Mouse (Mus musculus): ENCODE measurements around the gene Orc3. TPM values are rescaled to one million over a fixed set of nuclear protein-coding genes. Genes with fewer than 3 reads are reported as not detected.

Orc3 gene
- total RNA-seq (2015; ENCODE audit: low replicate concordance) (23.8 and 25.7 TPM in 2 replicates), total RNA-seq (2017; ENCODE audit: low replicate concordance) (25.9 and 27.4 TPM in 2 replicates)

GRCm38 (mm10) chr4:34614630-34615094 lies at the start of gene Orc3, which contains the start of gene Rars2:
Gene Orc3 (minus strand): TSS chr4:34614944.
Gene Rars2 (plus strand): TSS chr4:34614957.
- peak; percentile 100 for ATAC-seq (replicated peaks; ENCODE audit: low FRiP score, poor library complexity, severe bottlenecking)

DNA sequence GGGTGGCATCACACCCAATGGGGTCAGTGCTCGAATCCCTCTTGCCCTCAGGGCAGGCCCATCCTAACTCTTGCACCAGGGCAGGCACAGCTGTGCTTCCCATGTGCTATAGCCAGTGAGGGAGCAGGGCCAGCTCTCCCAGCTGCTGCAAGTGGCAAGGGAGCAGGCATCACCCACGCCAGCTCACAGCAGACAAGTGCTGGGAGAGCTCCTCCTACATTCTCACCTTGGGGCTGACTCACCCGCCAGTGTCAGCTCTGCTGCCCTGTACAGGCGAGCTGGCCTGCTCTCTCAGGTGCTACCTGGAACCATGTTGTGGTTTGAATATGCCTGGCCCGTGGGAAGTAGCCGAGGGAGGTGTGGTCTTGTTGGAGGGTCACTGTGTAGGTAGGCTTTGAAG lies 47.2 kb upstream of the Orc3 start:
- 0 out of 2 replicates have a peak, but pooled peaks have one; percentile 15 for ATAC-seq (replicated peaks; ENCODE audit: low FRiP score, poor library complexity, severe bottlenecking)

DNA sequence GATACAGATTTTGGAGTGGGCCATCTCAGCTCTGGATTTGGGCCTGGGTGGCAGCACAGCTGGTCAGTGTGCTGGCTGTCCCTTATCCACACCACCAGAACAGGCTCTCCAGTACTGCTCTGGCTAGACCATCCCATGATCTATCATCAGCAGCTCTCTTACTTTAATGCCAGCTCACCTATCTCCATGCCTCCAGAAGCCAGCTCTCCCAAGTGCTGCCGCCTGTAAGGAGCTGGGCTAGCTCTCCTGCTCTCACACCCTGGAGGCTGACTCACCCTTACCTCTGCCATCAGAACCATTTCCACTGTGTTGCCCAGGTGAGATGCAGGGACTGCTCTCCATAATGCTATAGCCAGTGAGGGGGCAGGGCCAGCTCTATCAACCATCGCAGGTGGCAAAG lies 46.8 kb upstream of the Orc3 start:
- no peak for ATAC-seq (replicated peaks; ENCODE audit: low FRiP score, poor library complexity, severe bottlenecking)

GRCm38 (mm10) chr4:34659012-34659411 lies 44.3 kb upstream of the Orc3 start:
- ATAC-seq (replicated peaks; ENCODE audit: low FRiP score, poor library complexity, severe bottlenecking) = no peak

DNA sequence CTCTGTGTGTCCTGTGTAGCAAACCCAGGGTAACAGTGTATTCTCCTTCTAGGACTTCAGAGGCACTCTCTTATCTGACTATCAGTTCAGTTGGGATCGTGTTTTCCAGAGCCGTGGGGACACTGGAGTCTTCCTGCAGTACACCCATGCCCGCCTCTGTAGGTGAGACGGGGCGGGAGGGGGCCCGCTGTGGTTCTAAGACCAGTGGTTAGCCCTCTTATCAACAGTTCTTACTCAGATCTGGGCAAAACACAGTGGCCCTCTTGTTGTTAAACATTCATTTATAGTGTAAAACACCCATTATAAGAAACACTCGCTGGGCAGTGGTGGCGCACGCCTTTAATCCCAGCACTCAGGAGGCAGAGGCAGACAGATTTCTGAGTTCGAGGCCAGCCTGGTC lies 41.4 kb upstream of the Orc3 start:
- ATAC-seq (replicated peaks; ENCODE audit: low FRiP score, poor library complexity, severe bottlenecking) = no peak

DNA sequence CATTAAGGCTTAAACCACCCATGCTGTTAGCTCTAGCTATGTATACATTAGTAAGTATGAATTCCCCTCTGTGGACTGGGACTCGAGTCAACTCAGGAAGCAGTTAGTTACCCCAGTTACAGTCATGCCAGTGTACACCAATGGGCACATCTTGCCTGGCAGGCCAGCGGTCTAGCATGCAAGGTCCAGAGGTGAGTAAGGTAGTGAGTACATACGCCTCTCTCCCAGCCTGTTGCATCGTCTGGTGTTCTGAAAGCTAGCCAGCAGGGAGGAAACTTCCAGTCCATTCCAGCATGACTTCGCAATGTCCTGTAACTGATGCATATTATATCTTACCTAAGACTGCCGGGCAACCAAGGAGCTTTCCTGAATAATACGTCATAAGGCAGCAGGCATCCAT lies 38.4 kb upstream of the Orc3 start:
- no peak for ATAC-seq (replicated peaks; ENCODE audit: low FRiP score, poor library complexity, severe bottlenecking)

GRCm38 (mm10) chr4:34644779-34645178 lies 30.0 kb upstream of the Orc3 start:
- ATAC-seq (replicated peaks; ENCODE audit: low FRiP score, poor library complexity, severe bottlenecking) = no peak

GRCm38 (mm10) chr4:34640731-34641130 lies 26.0 kb upstream of the Orc3 start:
- no peak for ATAC-seq (replicated peaks; ENCODE audit: low FRiP score, poor library complexity, severe bottlenecking)

- ATAC-seq (replicated peaks; ENCODE audit: low FRiP score, poor library complexity, severe bottlenecking) = no peak
Measured at GRCm38 (mm10) chr4:34639745-34640364, 25.1 kb upstream of the Orc3 start.

- no peak for ATAC-seq (replicated peaks; ENCODE audit: low FRiP score, poor library complexity, severe bottlenecking)
Measured at GRCm38 (mm10) chr4:34637851-34638250, 23.1 kb upstream of the Orc3 start.

DNA sequence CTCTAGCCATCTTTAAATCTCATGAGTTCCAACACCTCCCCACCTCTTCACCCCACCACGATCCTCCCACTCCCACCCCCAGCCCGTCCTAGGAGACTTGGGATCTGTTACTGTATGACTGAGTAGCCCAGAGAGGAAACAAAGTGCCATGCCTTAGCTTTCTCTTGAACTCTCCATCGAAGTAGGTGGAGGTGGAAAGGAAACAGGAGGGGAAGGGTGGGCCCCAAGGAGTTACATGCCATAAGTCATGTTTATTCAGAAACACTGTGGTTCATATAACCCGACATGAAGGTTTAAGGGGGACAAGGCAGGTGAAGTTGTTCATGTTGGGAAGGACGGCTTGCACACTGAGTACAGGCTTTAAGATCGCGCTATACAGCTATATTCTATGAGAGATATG lies 22.6 kb upstream of the Orc3 start:
- no peak for ATAC-seq (replicated peaks; ENCODE audit: low FRiP score, poor library complexity, severe bottlenecking)

GRCm38 (mm10) chr4:34636036-34636435 lies 21.3 kb upstream of the Orc3 start:
- no peak for ATAC-seq (replicated peaks; ENCODE audit: low FRiP score, poor library complexity, severe bottlenecking)

DNA sequence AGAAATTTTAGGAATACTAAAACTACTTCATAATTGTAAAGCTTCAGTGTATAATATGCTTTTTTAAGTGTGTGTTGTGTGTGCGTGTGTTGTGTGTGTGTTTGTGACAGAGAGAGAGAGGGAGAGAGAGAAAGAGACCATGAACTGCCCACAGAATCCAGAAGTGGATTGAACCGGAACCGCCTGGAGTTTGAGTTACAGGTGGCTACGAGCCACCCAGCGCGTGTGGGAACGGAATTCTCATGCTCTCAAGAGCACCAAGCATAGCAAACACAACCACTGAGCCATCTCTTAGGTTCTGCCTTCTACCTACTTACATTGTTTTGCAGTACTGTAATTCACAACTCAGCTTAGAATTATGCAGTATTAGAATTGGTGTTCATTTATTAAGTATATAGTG lies 19.4 kb upstream of the Orc3 start:
- ATAC-seq (replicated peaks; ENCODE audit: low FRiP score, poor library complexity, severe bottlenecking) = no peak

GRCm38 (mm10) chr4:34629956-34630355 lies 15.2 kb upstream of the Orc3 start:
- ATAC-seq (replicated peaks; ENCODE audit: low FRiP score, poor library complexity, severe bottlenecking) = no peak

GRCm38 (mm10) chr4:34626401-34626800 lies 11.7 kb upstream of the Orc3 start:
- no peak for ATAC-seq (replicated peaks; ENCODE audit: low FRiP score, poor library complexity, severe bottlenecking)

GRCm38 (mm10) chr4:34625556-34625955 lies 10.8 kb upstream of the Orc3 start:
- ATAC-seq (replicated peaks; ENCODE audit: low FRiP score, poor library complexity, severe bottlenecking) = no peak

GRCm38 (mm10) chr4:34616146-34616545 lies 1.4 kb upstream of the Orc3 start:
- no peak for ATAC-seq (replicated peaks; ENCODE audit: low FRiP score, poor library complexity, severe bottlenecking)

- ATAC-seq (replicated peaks; ENCODE audit: low FRiP score, poor library complexity, severe bottlenecking) = no peak
Measured at GRCm38 (mm10) chr4:34615303-34615702, 559 bp upstream of the Orc3 start.

DNA sequence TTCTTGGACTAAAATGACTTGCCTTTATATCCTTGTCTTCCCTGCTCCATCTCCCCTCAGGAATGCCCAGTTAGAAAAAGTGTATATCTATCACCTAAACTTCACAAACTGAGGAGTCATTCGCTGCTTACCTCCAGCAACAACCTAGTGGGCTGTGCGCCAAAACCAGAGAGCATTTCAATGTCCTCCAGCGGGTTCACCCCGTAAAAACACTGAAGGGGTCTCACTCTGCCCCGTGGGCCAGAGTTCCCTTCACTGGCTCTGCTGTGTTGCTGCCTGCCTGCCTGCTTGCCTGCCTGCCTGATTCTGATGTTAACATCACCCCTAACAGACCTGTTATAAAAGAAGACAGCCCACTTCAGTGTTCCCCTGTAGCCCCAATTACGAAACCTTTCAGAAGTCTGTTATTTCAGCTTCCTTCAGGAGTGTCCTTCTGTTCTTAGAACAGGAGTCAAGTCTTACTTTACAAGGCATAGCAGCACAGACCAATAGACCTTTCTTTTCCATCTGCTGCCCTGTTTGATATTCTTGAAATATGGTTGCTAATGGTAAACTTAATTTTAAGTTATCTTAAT lies 1.1 kb downstream of the Orc3 start:
- ATAC-seq (replicated peaks; ENCODE audit: low FRiP score, poor library complexity, severe bottlenecking) = no peak

- no peak for ATAC-seq (replicated peaks; ENCODE audit: low FRiP score, poor library complexity, severe bottlenecking)
Measured at GRCm38 (mm10) chr4:34606658-34607057, 8.1 kb downstream of the Orc3 start.

DNA sequence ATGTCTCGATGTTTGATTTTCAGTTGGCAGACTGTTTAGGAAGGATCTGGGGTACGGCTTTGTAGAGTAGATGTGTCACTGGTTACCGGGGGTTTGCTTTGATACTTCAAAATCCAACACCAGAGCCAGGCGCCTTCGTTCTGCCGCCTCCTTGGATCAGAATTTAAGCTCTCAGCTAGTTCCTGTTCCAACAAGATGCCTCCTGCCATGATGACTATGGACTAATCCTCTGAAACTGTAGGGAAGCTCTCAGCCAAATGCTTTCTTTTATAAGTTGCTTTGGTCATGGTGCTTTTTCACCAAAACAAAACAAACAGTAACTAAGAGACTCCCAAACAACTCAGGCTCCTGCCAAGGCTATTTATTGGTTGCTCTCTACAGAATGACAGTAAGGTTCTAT lies 11.6 kb downstream of the Orc3 start:
- ATAC-seq (replicated peaks; ENCODE audit: low FRiP score, poor library complexity, severe bottlenecking) = no peak

All from erythroblast, adult 5-6 weeks (primary cell).